Mouse (Mus musculus): Measurements from ENCODE around the gene Fndc7. TPM values are rescaled to one million over a fixed set of nuclear protein-coding genes. Genes with fewer than 3 reads are reported as not detected.

The Fndc7 gene
- 6.6 TPM for polyA plus RNA-seq (2014; fragmentation: Illumina TruSeq; extraction: RNeasy Lipid Tissue Mini Kit (QIAGEN cat#74804); ENCODE audit: low read depth, low replicate concordance)

GRCm38 (mm10) chr3:108889908-108890307 is at the start of gene Fndc7:
Gene Fndc7 (minus strand): TSS chr3:108890008.

GRCm38 (mm10) chr3:108939573-108939972 is 49.8 kb upstream of the Fndc7 start, which contains the start of gene Henmt1:
Gene Henmt1 (plus strand): TSS chr3:108939873.

GRCm38 (mm10) chr3:108911548-108912413 is 22.0 kb upstream of the Fndc7 start, which contains the start of gene Prpf38b:
Gene Prpf38b (minus strand): TSS chr3:108911727.

GRCm38 (mm10) chr3:108840000-108840715 is 49.6 kb downstream of the Fndc7 start, which contains the start of gene Stxbp3:
Gene Stxbp3 (minus strand): TSS chr3:108840526.

Other genes starting within 250 kb of the Fndc7 start
- 54.4 TPM for gene Clcc1, start 236.1 kb downstream of the Fndc7 start, polyA plus RNA-seq (2014; fragmentation: Illumina TruSeq; extraction: RNeasy Lipid Tissue Mini Kit (QIAGEN cat#74804); ENCODE audit: low read depth, low replicate concordance)
- gene Gpsm2, start 167.7 kb downstream of the Fndc7 start, polyA plus RNA-seq (2014; fragmentation: Illumina TruSeq; extraction: RNeasy Lipid Tissue Mini Kit (QIAGEN cat#74804); ENCODE audit: low read depth, low replicate concordance), result 3.9 TPM
- 0.37 TPM for gene Aknad1, start 150.3 kb downstream of the Fndc7 start, polyA plus RNA-seq (2014; fragmentation: Illumina TruSeq; extraction: RNeasy Lipid Tissue Mini Kit (QIAGEN cat#74804); ENCODE audit: low read depth, low replicate concordance)
- 47.8 TPM for gene Stxbp3, start 49.5 kb downstream of the Fndc7 start, polyA plus RNA-seq (2014; fragmentation: Illumina TruSeq; extraction: RNeasy Lipid Tissue Mini Kit (QIAGEN cat#74804); ENCODE audit: low read depth, low replicate concordance)
- gene Prpf38b, start 21.7 kb upstream of the Fndc7 start, polyA plus RNA-seq (2014; fragmentation: Illumina TruSeq; extraction: RNeasy Lipid Tissue Mini Kit (QIAGEN cat#74804); ENCODE audit: low read depth, low replicate concordance), result 117 TPM
- 1.6 TPM for gene Henmt1, start 49.9 kb upstream of the Fndc7 start, polyA plus RNA-seq (2014; fragmentation: Illumina TruSeq; extraction: RNeasy Lipid Tissue Mini Kit (QIAGEN cat#74804); ENCODE audit: low read depth, low replicate concordance)
- not detected for gene Gm9857, start 50.4 kb upstream of the Fndc7 start, polyA plus RNA-seq (2014; fragmentation: Illumina TruSeq; extraction: RNeasy Lipid Tissue Mini Kit (QIAGEN cat#74804); ENCODE audit: low read depth, low replicate concordance)
- gene Fam102b, start 137.6 kb upstream of the Fndc7 start, polyA plus RNA-seq (2014; fragmentation: Illumina TruSeq; extraction: RNeasy Lipid Tissue Mini Kit (QIAGEN cat#74804); ENCODE audit: low read depth, low replicate concordance), result 38.6 TPM
- not detected for gene Slc25a54, start 190.5 kb upstream of the Fndc7 start, polyA plus RNA-seq (2014; fragmentation: Illumina TruSeq; extraction: RNeasy Lipid Tissue Mini Kit (QIAGEN cat#74804); ENCODE audit: low read depth, low replicate concordance)
- 9.3 TPM for gene Slc25a24, start 233.1 kb upstream of the Fndc7 start, polyA plus RNA-seq (2014; fragmentation: Illumina TruSeq; extraction: RNeasy Lipid Tissue Mini Kit (QIAGEN cat#74804); ENCODE audit: low read depth, low replicate concordance)